Mouse (Mus musculus): ENCODE data around the gene Olfr1248. TPM values are rescaled to one million over a fixed set of nuclear protein-coding genes. Genes with fewer than 3 reads are reported as not detected.
"Not testable (repeated sequence)": the region's sequence is repeated elsewhere in the genome, so short reads cannot be mapped to it uniquely, and the experiment has no call there.

Gene Olfr1248
- not detected in 2 replicates for polyA plus RNA-seq (2014; fragmentation: Nextera tagmentation; extraction: Ambion mirVana)

DNA sequence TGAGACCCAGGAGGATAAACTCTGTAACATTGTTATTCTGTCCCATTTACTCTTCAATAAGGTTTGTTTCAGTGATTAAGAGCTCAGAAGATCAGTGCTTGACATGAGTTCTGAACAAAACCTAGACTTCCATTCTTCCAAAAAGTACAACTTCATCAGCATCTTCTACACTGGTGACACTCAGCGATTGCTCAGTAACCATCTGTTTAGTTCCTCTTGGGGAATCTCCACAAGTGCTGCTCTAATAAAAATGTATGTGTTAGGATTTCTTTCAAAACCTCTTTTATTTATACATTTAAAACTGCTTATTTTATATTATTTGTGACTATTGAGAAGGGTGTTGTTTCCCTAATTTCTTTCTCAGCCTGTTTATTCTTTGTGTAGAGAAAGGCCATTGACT is at the start of gene Olfr1248:
TSS of gene Olfr1248 (minus strand) at position 101 of the 400 bp plus-strand sequence.
- not testable (repeated sequence) for H3K36me3 ChIP-seq (ENCODE audit: control insufficient read depth, insufficient read depth, low read length); H3K4me2 ChIP-seq (replicated peaks; ENCODE audit: low read depth, low read length); H3K9ac ChIP-seq (replicated peaks; ENCODE audit: low read depth, low read length); H3K4me1 ChIP-seq (ENCODE audit: control insufficient read depth, insufficient read depth, low read length); H3K4me3 ChIP-seq (ENCODE audit: low read depth, low read length); H3K9me3 ChIP-seq (ENCODE audit: control insufficient read depth, low read depth, low read length); ATAC-seq (ENCODE audit: insufficient number of reproducible peaks, insufficient read depth, low FRiP score, low read depth); H3K27ac ChIP-seq (ENCODE audit: low read length); H3K27me3 ChIP-seq (ENCODE audit: control insufficient read depth, insufficient read depth, low read length)
- 87% methylated on average over 1 of the region's 1 CpGs for WGBS

DNA sequence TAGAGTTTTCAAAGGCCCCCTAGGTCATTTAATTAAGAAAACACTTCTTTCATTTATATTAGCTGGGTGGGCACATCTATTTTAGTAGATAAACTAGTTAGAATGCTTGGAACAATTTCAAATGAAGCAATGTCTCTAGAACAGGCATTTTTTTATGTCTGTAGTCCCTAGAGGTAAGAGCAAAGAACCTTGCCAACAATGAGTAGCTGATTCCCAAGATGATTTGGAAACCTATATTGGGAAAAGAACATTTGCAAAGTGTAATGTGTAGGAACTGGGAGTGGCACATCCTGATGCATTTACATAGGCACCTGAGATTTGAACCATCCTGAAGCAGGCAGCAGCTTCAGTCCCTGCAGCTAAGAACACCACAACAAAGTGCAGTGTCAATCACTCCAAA is 43.3 kb upstream of the Olfr1248 start, which contains the start of gene Olfr1250:
TSS of gene Olfr1250 (minus strand) at position 101 of the 400 bp plus-strand sequence.
- H3K27me3 ChIP-seq (ENCODE audit: control insufficient read depth, insufficient read depth, low read length): no peaks in the 10 kb centered on the region
- H3K9me3 ChIP-seq (ENCODE audit: control insufficient read depth, low read depth, low read length): no peaks in the 10 kb centered on the region
- H3K4me1 ChIP-seq (ENCODE audit: control insufficient read depth, insufficient read depth, low read length): no peaks in the 10 kb centered on the region
- no peak for ATAC-seq (ENCODE audit: insufficient number of reproducible peaks, insufficient read depth, low FRiP score, low read depth)
- H3K9ac ChIP-seq (replicated peaks; ENCODE audit: low read depth, low read length): no peak within 1 kb of the TSS
- H3K36me3 ChIP-seq (ENCODE audit: control insufficient read depth, insufficient read depth, low read length): no peaks in the 10 kb centered on the region
- H3K27ac ChIP-seq (ENCODE audit: low read length): no peak within 1 kb of the TSS
- no peak within 1 kb of the TSS for H3K4me3 ChIP-seq (ENCODE audit: low read depth, low read length)
- no peak within 1 kb of the TSS for H3K4me2 ChIP-seq (replicated peaks; ENCODE audit: low read depth, low read length)

DNA sequence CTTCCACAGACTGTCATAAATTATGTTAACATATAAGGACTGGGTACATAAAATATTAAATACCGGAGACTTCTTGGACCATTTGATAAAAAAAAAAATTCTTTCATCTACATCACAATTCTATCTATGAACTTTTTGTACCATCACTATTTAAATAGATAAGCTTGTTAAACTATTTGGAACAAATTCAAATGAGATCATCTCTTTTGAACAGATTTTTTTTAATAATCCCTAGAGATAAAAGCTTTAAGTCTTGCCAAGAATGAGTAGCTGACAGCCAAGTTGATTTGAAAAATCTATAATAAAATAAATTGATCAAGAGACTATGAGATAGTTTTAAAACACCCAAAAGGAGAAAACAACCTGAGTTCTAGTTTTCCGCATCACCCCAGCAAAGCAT is 16.8 kb upstream of the Olfr1248 start, which contains the start of gene Olfr1249:
TSS of gene Olfr1249 (minus strand) at position 101 of the 400 bp plus-strand sequence.
- H3K36me3 ChIP-seq (ENCODE audit: control insufficient read depth, insufficient read depth, low read length): no peaks in the 10 kb centered on the region
- H3K27me3 ChIP-seq (ENCODE audit: control insufficient read depth, insufficient read depth, low read length): no peaks in the 10 kb centered on the region
- H3K9me3 ChIP-seq (ENCODE audit: control insufficient read depth, low read depth, low read length): no peaks in the 10 kb centered on the region
- H3K27ac ChIP-seq (ENCODE audit: low read length): no peak within 1 kb of the TSS
- no peak within 1 kb of the TSS for H3K9ac ChIP-seq (replicated peaks; ENCODE audit: low read depth, low read length)
- no peaks in the 10 kb centered on the region for H3K4me1 ChIP-seq (ENCODE audit: control insufficient read depth, insufficient read depth, low read length)
- no peak within 1 kb of the TSS for H3K4me3 ChIP-seq (ENCODE audit: low read depth, low read length)
- no peak within 1 kb of the TSS for H3K4me2 ChIP-seq (replicated peaks; ENCODE audit: low read depth, low read length)
- WGBS: 90% methylated on average over 2 of the region's 2 CpGs
- ATAC-seq (ENCODE audit: insufficient number of reproducible peaks, insufficient read depth, low FRiP score, low read depth): no peak

DNA sequence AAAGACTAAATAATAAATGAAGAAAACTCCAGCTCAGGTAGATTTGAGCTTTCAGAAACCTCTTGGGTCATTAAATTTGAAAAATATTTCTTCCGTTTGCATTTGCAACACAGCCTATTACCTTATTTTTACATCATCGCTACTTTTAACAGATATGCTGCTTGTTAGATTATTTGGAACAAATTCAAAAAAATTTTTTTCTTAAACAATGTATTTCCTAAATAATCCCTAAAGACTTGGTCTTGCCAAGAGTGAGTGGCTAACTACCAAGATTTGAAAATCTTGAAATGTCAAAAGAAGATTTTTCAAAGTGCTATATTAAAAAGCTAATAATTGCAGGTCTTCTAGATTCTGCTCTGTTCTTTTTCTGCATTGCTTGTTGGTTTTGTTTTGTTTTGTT is 4.0 kb downstream of the Olfr1248 start, which contains the start of gene Olfr1247:
TSS of gene Olfr1247 (minus strand) at position 101 of the 400 bp plus-strand sequence.
- H3K27ac ChIP-seq (ENCODE audit: low read length): no peak within 1 kb of the TSS
- H3K9me3 ChIP-seq (ENCODE audit: control insufficient read depth, low read depth, low read length): no peaks in the 10 kb centered on the region
- no peaks in the 10 kb centered on the region for H3K27me3 ChIP-seq (ENCODE audit: control insufficient read depth, insufficient read depth, low read length)
- H3K4me3 ChIP-seq (ENCODE audit: low read depth, low read length): no peak within 1 kb of the TSS
- no peaks in the 10 kb centered on the region for H3K4me1 ChIP-seq (ENCODE audit: control insufficient read depth, insufficient read depth, low read length)
- no peaks in the 10 kb centered on the region for H3K36me3 ChIP-seq (ENCODE audit: control insufficient read depth, insufficient read depth, low read length)
- H3K4me2 ChIP-seq (replicated peaks; ENCODE audit: low read depth, low read length): no peak within 1 kb of the TSS
- 89% methylated on average over 2 of the region's 2 CpGs for WGBS
- H3K9ac ChIP-seq (replicated peaks; ENCODE audit: low read depth, low read length): no peak within 1 kb of the TSS
- ATAC-seq (ENCODE audit: insufficient number of reproducible peaks, insufficient read depth, low FRiP score, low read depth): no peak

DNA sequence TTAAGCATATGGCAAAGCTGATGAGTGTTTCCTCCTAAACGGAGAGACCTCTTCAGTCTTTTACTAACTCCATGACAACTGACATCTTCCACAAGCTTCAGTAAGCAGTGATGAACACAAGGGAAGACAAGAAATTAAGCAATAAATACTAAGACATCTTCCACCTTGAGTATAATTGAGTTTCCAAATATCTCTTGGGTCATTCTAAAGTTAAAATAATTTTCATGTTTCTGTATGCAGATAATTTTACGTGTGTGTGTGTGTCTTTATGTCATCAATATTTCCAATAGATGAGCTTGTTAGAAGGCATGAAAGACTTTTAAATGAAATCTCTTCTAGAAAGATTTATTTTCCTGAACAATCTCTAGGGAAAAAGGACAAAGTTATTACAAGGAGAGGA is 25.0 kb downstream of the Olfr1248 start, which contains the start of gene Olfr1246:
TSS of gene Olfr1246 (minus strand) at position 101 of the 400 bp plus-strand sequence.
- 66% methylated on average over 2 of the region's 2 CpGs for WGBS

DNA sequence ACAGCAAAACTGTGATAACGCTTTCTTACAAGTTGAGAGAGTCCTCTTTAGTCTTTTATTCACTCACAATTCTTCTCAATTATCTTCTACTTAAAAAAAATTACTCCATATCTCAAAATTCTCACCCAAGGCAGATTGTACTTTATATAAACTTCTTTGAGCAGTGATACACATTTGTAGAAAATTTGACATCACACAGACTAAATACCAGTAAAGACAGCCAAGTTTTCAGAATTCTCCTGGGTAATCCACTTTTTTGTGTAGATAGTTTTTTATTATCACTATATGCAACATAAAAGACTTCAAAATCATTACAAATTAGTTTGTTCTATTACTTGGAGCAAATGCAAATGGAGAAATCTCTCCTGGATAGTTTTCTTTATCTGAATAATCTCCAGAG is 39.7 kb downstream of the Olfr1248 start, which contains the start of gene Olfr1245:
TSS of gene Olfr1245 (minus strand) at position 101 of the 400 bp plus-strand sequence.
- Histone ChIP-seq H3K9ac (replicated peaks; ENCODE audit: low read depth, low read length) (no peak within 1 kb of the TSS), H3K4me3 (ENCODE audit: low read depth, low read length) (no peak within 1 kb of the TSS), H3K9me3 (ENCODE audit: control insufficient read depth, low read depth, low read length) (no peaks in the 10 kb centered on the region), H3K27ac (ENCODE audit: low read length) (no peak within 1 kb of the TSS), H3K4me1 (ENCODE audit: control insufficient read depth, insufficient read depth, low read length) (no peaks in the 10 kb centered on the region), H3K27me3 (ENCODE audit: control insufficient read depth, insufficient read depth, low read length) (no peaks in the 10 kb centered on the region), H3K4me2 (replicated peaks; ENCODE audit: low read depth, low read length) (no peak within 1 kb of the TSS), H3K36me3 (ENCODE audit: control insufficient read depth, insufficient read depth, low read length) (no peaks in the 10 kb centered on the region)
- no peak for ATAC-seq (ENCODE audit: insufficient number of reproducible peaks, insufficient read depth, low FRiP score, low read depth)
- 85% methylated on average over 1 of the region's 1 CpGs for WGBS

More for the DNA sequence above, 25.0 kb downstream of the Olfr1248 start, which contains the start of gene Olfr1246:
- Histone ChIP-seq H3K9me3 (ENCODE audit: control insufficient read depth, low read depth, low read length) (no peaks in the 10 kb centered on the region), H3K4me1 (ENCODE audit: control insufficient read depth, insufficient read depth, low read length) (no peaks in the 10 kb centered on the region), H3K4me2 (replicated peaks; ENCODE audit: low read depth, low read length) (no peak within 1 kb of the TSS), H3K27me3 (ENCODE audit: control insufficient read depth, insufficient read depth, low read length) (no peaks in the 10 kb centered on the region), H3K36me3 (ENCODE audit: control insufficient read depth, insufficient read depth, low read length) (no peaks in the 10 kb centered on the region), H3K9ac (replicated peaks; ENCODE audit: low read depth, low read length) (no peak within 1 kb of the TSS), H3K27ac (ENCODE audit: low read length) (no peak within 1 kb of the TSS), H3K4me3 (ENCODE audit: low read depth, low read length) (no peak within 1 kb of the TSS)
- ATAC-seq (ENCODE audit: insufficient number of reproducible peaks, insufficient read depth, low FRiP score, low read depth): no peak

Other genes with a start within 250 kb of the Olfr1248 start
- not detected in 2 replicates for gene Olfr1238, start 208.6 kb downstream of the Olfr1248 start, polyA plus RNA-seq (2014; fragmentation: Nextera tagmentation; extraction: Ambion mirVana)
- gene Olfr1239, start 197.8 kb downstream of the Olfr1248 start, polyA plus RNA-seq (2014; fragmentation: Nextera tagmentation; extraction: Ambion mirVana): not detected in 2 replicates
- gene Olfr1240, start 175.2 kb downstream of the Olfr1248 start, polyA plus RNA-seq (2014; fragmentation: Nextera tagmentation; extraction: Ambion mirVana): not detected in 2 replicates
- gene Olfr1241, start 131.1 kb downstream of the Olfr1248 start, polyA plus RNA-seq (2014; fragmentation: Nextera tagmentation; extraction: Ambion mirVana): not detected in 2 replicates
- gene Olfr1242, start 119.9 kb downstream of the Olfr1248 start, polyA plus RNA-seq (2014; fragmentation: Nextera tagmentation; extraction: Ambion mirVana): not detected in 2 replicates
- not detected in 2 replicates for gene Olfr1243, start 86.8 kb downstream of the Olfr1248 start, polyA plus RNA-seq (2014; fragmentation: Nextera tagmentation; extraction: Ambion mirVana)
- not detected in 2 replicates for gene Olfr1245, start 39.8 kb downstream of the Olfr1248 start, polyA plus RNA-seq (2014; fragmentation: Nextera tagmentation; extraction: Ambion mirVana)
- not detected in 2 replicates for gene Olfr1246, start 25.1 kb downstream of the Olfr1248 start, polyA plus RNA-seq (2014; fragmentation: Nextera tagmentation; extraction: Ambion mirVana)
- not detected in 2 replicates for gene Olfr1247, start 4.1 kb downstream of the Olfr1248 start, polyA plus RNA-seq (2014; fragmentation: Nextera tagmentation; extraction: Ambion mirVana)
- gene Olfr1249, start 16.7 kb upstream of the Olfr1248 start, polyA plus RNA-seq (2014; fragmentation: Nextera tagmentation; extraction: Ambion mirVana): not detected in 2 replicates
- gene Olfr1250, start 43.2 kb upstream of the Olfr1248 start, polyA plus RNA-seq (2014; fragmentation: Nextera tagmentation; extraction: Ambion mirVana): not detected in 2 replicates
- gene Olfr1251, start 53.7 kb upstream of the Olfr1248 start, polyA plus RNA-seq (2014; fragmentation: Nextera tagmentation; extraction: Ambion mirVana): not detected in 2 replicates
- gene Olfr1252, start 106.8 kb upstream of the Olfr1248 start, polyA plus RNA-seq (2014; fragmentation: Nextera tagmentation; extraction: Ambion mirVana): not detected in 2 replicates
- gene Olfr1253, start 138.8 kb upstream of the Olfr1248 start, polyA plus RNA-seq (2014; fragmentation: Nextera tagmentation; extraction: Ambion mirVana): not detected in 2 replicates
- not detected in 2 replicates for gene Olfr1254, start 175.4 kb upstream of the Olfr1248 start, polyA plus RNA-seq (2014; fragmentation: Nextera tagmentation; extraction: Ambion mirVana)
- not detected in 2 replicates for gene Olfr1255, start 193.8 kb upstream of the Olfr1248 start, polyA plus RNA-seq (2014; fragmentation: Nextera tagmentation; extraction: Ambion mirVana)
- gene Olfr1256, start 223.3 kb upstream of the Olfr1248 start, polyA plus RNA-seq (2014; fragmentation: Nextera tagmentation; extraction: Ambion mirVana): not detected in 2 replicates
- not detected in 2 replicates for gene Olfr48, start 230.0 kb upstream of the Olfr1248 start, polyA plus RNA-seq (2014; fragmentation: Nextera tagmentation; extraction: Ambion mirVana)